Mouse (Mus musculus) kidney, adult 2 months (tissue): ENCODE data around the gene Adrb1.

Experiments
- CTCF ChIP-seq: fragments of 200-500 bp; conservative IDR thresholded peaks from 2 replicates; pipeline ENCODE4 v1.5.1; 2011; ENCODE audit warnings: low read depth, mild to moderate bottlenecking, control low read depth, low read length, moderate library complexity, mixed read lengths; ENCODE audit not compliant: insufficient read depth, insufficient read length
- POLR2A ChIP-seq: fragments of 200-500 bp; IDR thresholded peaks from one replicate; pipeline ENCODE4 v1.6.1; 2011; ENCODE audit warnings: low read depth, low read length, control low read depth

DNA sequence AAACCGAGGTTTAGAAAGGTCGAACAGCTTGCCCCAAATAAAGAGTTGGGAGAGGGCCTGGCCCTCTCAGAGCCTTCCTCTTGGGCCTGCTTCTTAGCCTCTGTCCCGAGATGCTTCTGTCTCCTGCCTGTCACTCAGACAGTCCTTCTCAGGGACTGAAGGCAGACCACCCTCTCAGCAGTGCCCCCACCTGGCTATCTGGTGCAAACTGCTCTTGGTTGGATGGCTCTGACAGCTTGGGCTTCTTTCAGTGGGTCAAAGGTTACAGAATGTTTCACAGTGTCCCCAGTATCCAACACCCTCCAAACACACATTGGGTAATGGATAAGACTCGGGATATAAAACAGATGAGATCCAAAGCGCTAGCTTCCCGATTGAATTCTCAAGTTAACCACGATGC lies 23.1 kb downstream of the Adrb1 start:
- TF ChIP-seq CTCF (0 out of 2 replicates have a peak, but pooled peaks have one; percentile 12), POLR2A (no peak)
